Mouse (Mus musculus) urinary bladder, postnatal 0 days (tissue): Measurements from ENCODE around the gene BC067074. TPM values are rescaled to one million over a fixed set of nuclear protein-coding genes. Genes with fewer than 3 reads are reported as not detected.

Experiments
- polyA plus RNA-seq: library from polyadenylated mRNA; unstranded; fragments of >200 nt; fragmentation: Nextera tagmentation; extraction: Ambion mirVana; gene quantifications from 2 replicates; pipeline ENCODE4 v1.2.1, GENCODE M21; 2015

The BC067074 gene
- polyA plus RNA-seq = 1.1 and 1.2 TPM in 2 replicates

GRCm38 (mm10) chr13:113292975-113293706 is at the start of gene BC067074:
Gene BC067074 (plus strand): TSS chr13:113293159.

Other genes starting within 250 kb of the BC067074 start
- gene Gpx8, start 246.7 kb upstream of the BC067074 start, polyA plus RNA-seq = 171 and 196 TPM in 2 replicates
- gene Gzma, start 192.2 kb upstream of the BC067074 start, polyA plus RNA-seq = not detected in 2 replicates
- gene Esm1, start 83.5 kb upstream of the BC067074 start, polyA plus RNA-seq = 0.63 and 1.2 TPM in 2 replicates
- gene Gzmk, start 67.3 kb upstream of the BC067074 start, polyA plus RNA-seq = 0.24 and 0.31 TPM in 2 replicates